In genomic region chr5:67633138-67633782, GRCm38 (mm10) we compare ENCODE assay signal across 10 mouse cellular contexts. TPM values are rescaled to one million over a fixed set of nuclear protein-coding genes. Genes with fewer than 3 reads are reported as not detected.
DNase-seq lines count a peak whose midpoint lies in the region; ATAC-seq lines count a peak whose summit lies in the region.
"Had no signal": no experiment of that assay in that cellular context is flagged by ENCODE, and none has a peak within 500 bp of the region (broad histone marks: within the 10 kb centered on the region; RNA-seq: fewer than 3 reads in every experiment).

No protein-coding gene starts in this region.

- peak overlapping the region; percentile 32 for H3K4me2 ChIP-seq in forebrain, embryonic 14.5 days (ENCODE audit: low read length)
- H3K4me2 ChIP-seq in midbrain, embryonic 12.5 days (replicated peaks) = peak overlapping the region; percentile 27
- H3K4me2 ChIP-seq: liver, embryonic 11.5 days had no signal

- peaks cover 15% of the 10 kb centered on the region for H3K4me1 ChIP-seq in heart, embryonic 10.5 days
- H3K4me1 ChIP-seq in forebrain, embryonic 14.5 days (ENCODE audit: control insufficient read depth, insufficient read depth, low read length) = peaks cover 16% of the 10 kb centered on the region
- peaks cover 21% of the 10 kb centered on the region for H3K4me1 ChIP-seq in midbrain, embryonic 12.5 days

- no peaks in the 10 kb centered on the region for H3K9me3 ChIP-seq in heart, embryonic 10.5 days
- H3K9me3 ChIP-seq in forebrain, embryonic 14.5 days (replicated peaks; ENCODE audit: control insufficient read depth, low read length) = no peaks in the 10 kb centered on the region
- no peaks in the 10 kb centered on the region for H3K9me3 ChIP-seq in midbrain, embryonic 12.5 days

- 26% methylated on average over 7 of the region's 7 CpGs for WGBS in heart, embryonic 10.5 days
- under 1% methylated on average over 7 of the region's 7 CpGs for WGBS in forebrain, embryonic 14.5 days
- 4% methylated on average over 7 of the region's 7 CpGs for WGBS in midbrain, embryonic 12.5 days

- intact Hi-C loops in heart, postnatal 36 days (cut with DNase I) = no loop called here

- ATAC-seq in forebrain, embryonic 14.5 days = peak; percentile 56
- ATAC-seq in midbrain, embryonic 12.5 days (ENCODE audit: low FRiP score, low read depth) = peak; percentile 81

- DNase-seq in heart, embryonic 10.5 days (ENCODE audit: low spot score) = no peak
- no peak for DNase-seq in heart, postnatal 36 days
- DNase-seq in R1 (ENCODE audit: low read depth, low spot score) = peak; percentile 94
- peak; percentile 68 for DNase-seq in forebrain, embryonic 14.5 days (ENCODE audit: low spot score)
- no peak for DNase-seq in urinary bladder, postnatal 25 days (ENCODE audit: low spot score)
- no peak for DNase-seq in layer of hippocampus, postnatal 14 days (ENCODE audit: low spot score in 2 of 2)
- DNase-seq in right cerebral cortex, postnatal 10 days (ENCODE audit: low spot score in 2 of 2) = no peak
- DNase-seq: gastrocnemius, postnatal 36 days had no signal

- no peak overlapping the region for H3K4me3 ChIP-seq in heart, embryonic 10.5 days
- no peak overlapping the region for H3K4me3 ChIP-seq in forebrain, embryonic 14.5 days (ENCODE audit: low read depth, low read length)
- H3K4me3 ChIP-seq in midbrain, embryonic 12.5 days = no peak overlapping the region

- no peaks in the 10 kb centered on the region for H3K36me3 ChIP-seq in heart, embryonic 10.5 days
- no peaks in the 10 kb centered on the region for H3K36me3 ChIP-seq in forebrain, embryonic 14.5 days (ENCODE audit: control insufficient read depth, insufficient read depth, low read length)
- H3K36me3 ChIP-seq in midbrain, embryonic 12.5 days = 0 out of 2 replicates have a peak, but pooled peaks cover 4% of the 10 kb centered on the region

- peak overlapping the region; percentile 60; the same call in 1 of the 2 replicates for H3K27ac ChIP-seq in heart, embryonic 10.5 days
- no peak overlapping the region for H3K27ac ChIP-seq in forebrain, embryonic 14.5 days (ENCODE audit: low read depth, low read length)
- peak overlapping the region; percentile 59 for H3K27ac ChIP-seq in midbrain, embryonic 12.5 days (replicated peaks)

- no peaks in the 10 kb centered on the region for H3K27me3 ChIP-seq in heart, embryonic 10.5 days (ENCODE audit: insufficient read depth, poor library complexity, severe bottlenecking)
- H3K27me3 ChIP-seq in forebrain, embryonic 14.5 days (replicated peaks; ENCODE audit: control insufficient read depth, insufficient read depth, low read length) = no peaks in the 10 kb centered on the region
- peaks cover 65% of the 10 kb centered on the region for H3K27me3 ChIP-seq in midbrain, embryonic 12.5 days

- no peak overlapping the region for H3K9ac ChIP-seq in forebrain, embryonic 14.5 days (ENCODE audit: low read length)
- H3K9ac ChIP-seq in midbrain, embryonic 12.5 days (replicated peaks) = no peak overlapping the region

RNA-seq across cellular contexts. Expression of gene Shisa3, which starts 25.6 kb away (rescaled TPM):
- 0.90 and 12.9 TPM in 2 replicates for polyA plus RNA-seq in heart, embryonic 10.5 days (2016; fragmentation: Nextera tagmentation; extraction: Ambion mirVana)
- under 1 TPM; 0.80 to 0.81 TPM for total RNA-seq in heart, postnatal 36 days (2021)
- polyA plus RNA-seq in forebrain, embryonic 14.5 days (2014; fragmentation: Nextera tagmentation; extraction: Ambion mirVana) = 0.04 and 0.80 TPM in 2 replicates
- polyA plus RNA-seq in midbrain, embryonic 12.5 days (2016; fragmentation: Nextera tagmentation; extraction: Ambion mirVana) = 24.2 and 26.4 TPM in 2 replicates
- total RNA-seq in layer of hippocampus, postnatal 14 days (2021) = under 1 TPM; 0.21 to 0.23 TPM

Comparison
In these comparisons a context has a peak if more than half of its experiments do, and no peak if none do; other contexts are left out.
1. DNase-seq: peak in R1 (single experiment) and forebrain, embryonic 14.5 days (single experiment); none in heart, embryonic 10.5 days (single experiment), heart, postnatal 36 days (0 of 2), urinary bladder, postnatal 25 days (single experiment), layer of hippocampus, postnatal 14 days (0 of 2) and right cerebral cortex, postnatal 10 days (0 of 2).